8 mouse cellular contexts compared by ENCODE assay signal in genomic region chr2:13574066-13574800, GRCm38 (mm10). TPM values are rescaled to one million over a fixed set of nuclear protein-coding genes. Genes with fewer than 3 reads are reported as not detected.
A peak's percentile ranks its signal among the peaks of the same experiment; 100 is the strongest.
DNase-seq lines count a peak whose midpoint lies in the region; ATAC-seq and TF ChIP-seq lines count a peak whose summit lies in the region.

No protein-coding gene starts in this region.

- H3K27ac ChIP-seq in cerebellum, adult 2 months (ENCODE audit: insufficient read depth, low read length) = no peak overlapping the region
- H3K27ac ChIP-seq in hindbrain, embryonic 13.5 days = peak overlapping the region; percentile 94
- peak overlapping the region; percentile 81 for H3K27ac ChIP-seq in limb, embryonic 11.5 days (replicated peaks; ENCODE audit: low read depth, low read length)
- peak overlapping the region; percentile 84 for H3K27ac ChIP-seq in midbrain, embryonic 11.5 days (ENCODE audit: low read depth, low read length)

- peak overlapping the region; percentile 50 for H3K4me3 ChIP-seq in cerebellum, adult 2 months (replicated peaks; ENCODE audit: insufficient read depth, low read depth, low read length)
- peak overlapping the region; percentile 62 for H3K4me3 ChIP-seq in hindbrain, embryonic 13.5 days
- peak overlapping the region; percentile 76 for H3K4me3 ChIP-seq in limb, embryonic 11.5 days (ENCODE audit: low read depth, low read length)
- peak overlapping the region; percentile 98 for H3K4me3 ChIP-seq in midbrain, embryonic 11.5 days (ENCODE audit: low read depth, low read length)

- DNase-seq in frontal cortex, adult 2 months (ENCODE audit: extremely low spot score in 1 of 2, low spot score in 1 of 2) = no peak
- DNase-seq in cerebellum, adult 2 months = peak; percentile 31 to 46
- DNase-seq in forelimb bud, embryonic 11.5 days (ENCODE audit: low read depth, low spot score) = peak; percentile 87
- peak; percentile 87 for DNase-seq in limb, embryonic 11.5 days (ENCODE audit: low spot score)
- DNase-seq in midbrain, embryonic 11.5 days (ENCODE audit: low spot score, missing footprints) = peak; percentile 100
- DNase-seq in spleen, adult 12 weeks (ENCODE audit: low spot score) = peak; percentile 25

- peaks cover 8% of the 10 kb centered on the region for H3K4me1 ChIP-seq in cerebellum, adult 2 months (ENCODE audit: control insufficient read depth, insufficient read depth, low read length)
- peaks cover 49% of the 10 kb centered on the region for H3K4me1 ChIP-seq in hindbrain, embryonic 13.5 days (replicated peaks)
- H3K4me1 ChIP-seq in limb, embryonic 11.5 days (ENCODE audit: control insufficient read depth, insufficient read depth, low read length) = peaks cover 4% of the 10 kb centered on the region; the same call in 1 of the 2 replicates
- H3K4me1 ChIP-seq in midbrain, embryonic 11.5 days (ENCODE audit: control insufficient read depth, insufficient read depth, low read length) = peaks cover 27% of the 10 kb centered on the region

- peak overlapping the region; percentile 87 for H3K9ac ChIP-seq in hindbrain, embryonic 13.5 days
- peak overlapping the region; percentile 81 for H3K9ac ChIP-seq in limb, embryonic 11.5 days (ENCODE audit: low read length)
- peak overlapping the region; percentile 98 for H3K9ac ChIP-seq in midbrain, embryonic 11.5 days (ENCODE audit: low read length)

- peak; percentile 62 for ATAC-seq in frontal cortex, adult (ENCODE audit: low TSS enrichment)
- ATAC-seq in hindbrain, embryonic 13.5 days (ENCODE audit: low FRiP score) = peak; percentile 93
- ATAC-seq in limb, embryonic 11.5 days (ENCODE audit: insufficient number of reproducible peaks, low FRiP score, low TSS enrichment, low read depth) = peak; percentile 95
- peak; percentile 91 for ATAC-seq in midbrain, embryonic 11.5 days (ENCODE audit: low FRiP score)

- H3K36me3 ChIP-seq in hindbrain, embryonic 13.5 days = peaks cover 10% of the 10 kb centered on the region
- peaks cover 7% of the 10 kb centered on the region; the same call in 1 of the 2 replicates for H3K36me3 ChIP-seq in limb, embryonic 11.5 days (ENCODE audit: control insufficient read depth, insufficient read depth, low read length)
- peaks cover 9% of the 10 kb centered on the region for H3K36me3 ChIP-seq in midbrain, embryonic 11.5 days (ENCODE audit: control insufficient read depth, insufficient read depth, low read length)

- under 1% methylated on average over 46 of the region's 46 CpGs for WGBS in cerebellum, adult 2 months
- under 1% methylated on average over 46 of the region's 46 CpGs for WGBS in hindbrain, embryonic 13.5 days
- WGBS in limb, embryonic 11.5 days = under 1% methylated on average over 46 of the region's 46 CpGs
- WGBS in midbrain, embryonic 11.5 days = under 1% methylated on average over 46 of the region's 46 CpGs

- peak overlapping the region; percentile 75 for H3K4me2 ChIP-seq in hindbrain, embryonic 13.5 days
- peak overlapping the region; percentile 87 for H3K4me2 ChIP-seq in limb, embryonic 11.5 days (ENCODE audit: low read depth, severe bottlenecking)
- peak overlapping the region; percentile 65 for H3K4me2 ChIP-seq in midbrain, embryonic 11.5 days

- peaks cover 2% of the 10 kb centered on the region; the same call in 1 of the 2 replicates for H3K27me3 ChIP-seq in cerebellum, adult 2 months (ENCODE audit: control insufficient read depth, insufficient read depth, low read length)
- no peaks in the 10 kb centered on the region for H3K27me3 ChIP-seq in hindbrain, embryonic 13.5 days
- H3K27me3 ChIP-seq in limb, embryonic 11.5 days (ENCODE audit: control insufficient read depth, insufficient read depth, low read length) = no peaks in the 10 kb centered on the region
- H3K27me3 ChIP-seq in midbrain, embryonic 11.5 days (ENCODE audit: control insufficient read depth, insufficient read depth, low read length) = no peaks in the 10 kb centered on the region

- no peak for TF ChIP-seq POLR2A in cerebellum, adult 2 months (IDR thresholded peaks at IDR 0.05; ENCODE audit: borderline replicate concordance, insufficient read depth, low read length)

- H3K9me3 ChIP-seq in hindbrain, embryonic 13.5 days = no peaks in the 10 kb centered on the region
- no peaks in the 10 kb centered on the region for H3K9me3 ChIP-seq in limb, embryonic 11.5 days (ENCODE audit: control insufficient read depth, low read length)
- H3K9me3 ChIP-seq in midbrain, embryonic 11.5 days (ENCODE audit: control insufficient read depth, low read length) = no peaks in the 10 kb centered on the region

- TF ChIP-seq CTCF in cerebellum, adult 2 months (IDR thresholded peaks at IDR 0.05; ENCODE audit: borderline replicate concordance, insufficient read depth, low read depth, low read length) = no peak

RNA-seq across cellular contexts. Expression of gene Vim, which starts 0.5 kb away (rescaled TPM):
- polyA plus RNA-seq in frontal cortex, adult 2 months (2012; rRNA removed) = 125 and 135 TPM in 2 replicates
- polyA plus RNA-seq in cerebellum, adult 2 months (2012; rRNA removed) = 227 and 287 TPM in 2 replicates
- polyA plus RNA-seq in hindbrain, embryonic 13.5 days (2015; fragmentation: Nextera tagmentation; extraction: Ambion mirVana) = 727 and 758 TPM in 2 replicates
- polyA plus RNA-seq in limb, embryonic 11.5 days (2014; fragmentation: Nextera tagmentation; extraction: Ambion mirVana) = 398 and 406 TPM in 2 replicates
- 1,500 and 1,513 TPM in 2 replicates for polyA plus RNA-seq in midbrain, embryonic 11.5 days (2014; fragmentation: Nextera tagmentation; extraction: Ambion mirVana)

RNA-seq across cellular contexts. Expression of gene Trdmt1, which starts 29.8 kb away (rescaled TPM):
- polyA plus RNA-seq in frontal cortex, adult 2 months (2012; rRNA removed) = 5.7 and 7.7 TPM in 2 replicates
- polyA plus RNA-seq in cerebellum, adult 2 months (2012; rRNA removed) = 5.2 and 6.6 TPM in 2 replicates
- polyA plus RNA-seq in hindbrain, embryonic 13.5 days (2015; fragmentation: Nextera tagmentation; extraction: Ambion mirVana) = 7.8 and 9.7 TPM in 2 replicates
- polyA plus RNA-seq in limb, embryonic 11.5 days (2014; fragmentation: Nextera tagmentation; extraction: Ambion mirVana) = 9.3 TPM in 2 replicates
- polyA plus RNA-seq in midbrain, embryonic 11.5 days (2014; fragmentation: Nextera tagmentation; extraction: Ambion mirVana) = 9.6 and 12.7 TPM in 2 replicates

Comparison
In these comparisons a context has a peak if more than half of its experiments do, and no peak if none do; other contexts are left out.
1. DNase-seq: peak in cerebellum, adult 2 months (2 of 2), forelimb bud, embryonic 11.5 days (single experiment), limb, embryonic 11.5 days (single experiment), midbrain, embryonic 11.5 days (single experiment) and spleen, adult 12 weeks (single experiment); none in frontal cortex, adult 2 months (0 of 2).
2. Peak in every context shown above with its lines, with median percentiles within 50 percentile points of each other: ATAC-seq, H3K4me3 ChIP-seq, H3K4me2 ChIP-seq and H3K9ac ChIP-seq.